Mouse (Mus musculus): Measurements from ENCODE around the gene Gins1. TPM values are rescaled to one million over a fixed set of nuclear protein-coding genes. Genes with fewer than 3 reads are reported as not detected.

Gene Gins1
- polyA plus RNA-seq, 1 experiment = 1.9 TPM

- no peaks in the 10 kb centered on the region for H3K36me3 ChIP-seq (ENCODE audit: control insufficient read depth, insufficient read depth, low read length)
- DNase-seq (ENCODE audit: low read depth in 1 of 2, low spot score in 2 of 2) = peak; percentile 88 to 93
- peak overlapping the region; percentile 97 for H3K4me3 ChIP-seq (ENCODE audit: extremely low read depth, insufficient read depth, insufficient read length)
- WGBS = under 1% methylated on average over 35 of the region's 35 CpGs
- no peak for TF ChIP-seq CTCF (IDR thresholded peaks at IDR 0.05; ENCODE audit: extremely low read depth, insufficient read depth, insufficient read length, insufficient replicate concordance)
- TF ChIP-seq POLR2A (IDR thresholded peaks at IDR 0.05; ENCODE audit: low read depth, low read length) = no peak
- H3K4me1 ChIP-seq (ENCODE audit: control insufficient read depth, insufficient read depth, insufficient read length) = peaks cover 2% of the 10 kb centered on the region
- H3K27ac ChIP-seq (ENCODE audit: insufficient read depth, low read length) = peak overlapping the region; percentile 83
- no peaks in the 10 kb centered on the region for H3K27me3 ChIP-seq (ENCODE audit: control insufficient read depth, insufficient read depth, low read length)
These were observed 4.3 kb downstream of the Gins1 start for GRCm38 (mm10) chr2:150909429-150910039.

GRCm38 (mm10) chr2:150910295-150910881, 5.2 kb downstream of the Gins1 start:
- no peak overlapping the region for H3K4me3 ChIP-seq (ENCODE audit: extremely low read depth, insufficient read depth, insufficient read length)
- no peak for DNase-seq (ENCODE audit: low read depth in 1 of 2, low spot score in 2 of 2)

GRCm38 (mm10) chr2:150914781-150915515, 9.7 kb downstream of the Gins1 start:
- 47% methylated on average over 4 of the region's 4 CpGs for WGBS
- Histone ChIP-seq H3K36me3 (ENCODE audit: control insufficient read depth, insufficient read depth, low read length) (no peaks in the 10 kb centered on the region), H3K4me3 (ENCODE audit: extremely low read depth, insufficient read depth, insufficient read length) (no peak overlapping the region; the same call in 1 of the 2 replicates)

More at GRCm38 (mm10) chr2:150910295-150910881, 5.2 kb downstream of the Gins1 start:
- WGBS = 32% methylated on average over 10 of the region's 10 CpGs
- peaks cover 2% of the 10 kb centered on the region for H3K4me1 ChIP-seq (ENCODE audit: control insufficient read depth, insufficient read depth, insufficient read length)
- H3K27me3 ChIP-seq (ENCODE audit: control insufficient read depth, insufficient read depth, low read length) = no peaks in the 10 kb centered on the region
- no peak for TF ChIP-seq POLR2A (IDR thresholded peaks at IDR 0.05; ENCODE audit: low read depth, low read length)
- no peak for TF ChIP-seq CTCF (IDR thresholded peaks at IDR 0.05; ENCODE audit: extremely low read depth, insufficient read depth, insufficient read length, insufficient replicate concordance)
- no peaks in the 10 kb centered on the region for H3K36me3 ChIP-seq (ENCODE audit: control insufficient read depth, insufficient read depth, low read length)
- H3K27ac ChIP-seq (ENCODE audit: insufficient read depth, low read length) = peak overlapping the region; percentile 53; the same call in 1 of the 2 replicates

GRCm38 (mm10) chr2:150915786-150916185, 10.6 kb downstream of the Gins1 start:
- H3K4me3 ChIP-seq (ENCODE audit: extremely low read depth, insufficient read depth, insufficient read length) = no peak overlapping the region
- no peak for DNase-seq (ENCODE audit: low read depth in 1 of 2, low spot score in 2 of 2)

More at GRCm38 (mm10) chr2:150914781-150915515, 9.7 kb downstream of the Gins1 start:
- no peak overlapping the region for H3K27ac ChIP-seq (ENCODE audit: insufficient read depth, low read length)
- no peak for DNase-seq (ENCODE audit: low read depth in 1 of 2, low spot score in 2 of 2)
- peaks cover 1% of the 10 kb centered on the region for H3K4me1 ChIP-seq (ENCODE audit: control insufficient read depth, insufficient read depth, insufficient read length)
- H3K27me3 ChIP-seq (ENCODE audit: control insufficient read depth, insufficient read depth, low read length) = no peaks in the 10 kb centered on the region
- TF ChIP-seq POLR2A (IDR thresholded peaks at IDR 0.05; ENCODE audit: low read depth, low read length) = no peak
- TF ChIP-seq CTCF (IDR thresholded peaks at IDR 0.05; ENCODE audit: extremely low read depth, insufficient read depth, insufficient read length, insufficient replicate concordance) = no peak

GRCm38 (mm10) chr2:150918720-150919119, 13.5 kb downstream of the Gins1 start:
- Histone ChIP-seq H3K4me1 (ENCODE audit: control insufficient read depth, insufficient read depth, insufficient read length) (peaks cover 2% of the 10 kb centered on the region; the same call in 1 of the 2 replicates), H3K4me3 (ENCODE audit: extremely low read depth, insufficient read depth, insufficient read length) (no peak overlapping the region), H3K27ac (ENCODE audit: insufficient read depth, low read length) (no peak overlapping the region), H3K36me3 (ENCODE audit: control insufficient read depth, insufficient read depth, low read length) (no peaks in the 10 kb centered on the region), H3K27me3 (ENCODE audit: control insufficient read depth, insufficient read depth, low read length) (no peaks in the 10 kb centered on the region)
- no peak for TF ChIP-seq CTCF (IDR thresholded peaks at IDR 0.05; ENCODE audit: extremely low read depth, insufficient read depth, insufficient read length, insufficient replicate concordance)
- TF ChIP-seq POLR2A (IDR thresholded peaks at IDR 0.05; ENCODE audit: low read depth, low read length) = no peak
- 83% methylated on average over 3 of the region's 3 CpGs for WGBS
- no peak for DNase-seq (ENCODE audit: low read depth in 1 of 2, low spot score in 2 of 2)

More at GRCm38 (mm10) chr2:150915786-150916185, 10.6 kb downstream of the Gins1 start:
- Histone ChIP-seq H3K36me3 (ENCODE audit: control insufficient read depth, insufficient read depth, low read length) (no peaks in the 10 kb centered on the region), H3K27ac (ENCODE audit: insufficient read depth, low read length) (no peak overlapping the region), H3K4me1 (ENCODE audit: control insufficient read depth, insufficient read depth, insufficient read length) (no peaks in the 10 kb centered on the region), H3K27me3 (ENCODE audit: control insufficient read depth, insufficient read depth, low read length) (no peaks in the 10 kb centered on the region)
- WGBS = 86% methylated on average over 5 of the region's 5 CpGs
- TF ChIP-seq CTCF (IDR thresholded peaks at IDR 0.05; ENCODE audit: extremely low read depth, insufficient read depth, insufficient read length, insufficient replicate concordance) (no peak), POLR2A (IDR thresholded peaks at IDR 0.05; ENCODE audit: low read depth, low read length) (no peak)

- no peak overlapping the region for H3K27ac ChIP-seq (ENCODE audit: insufficient read depth, low read length)
- H3K36me3 ChIP-seq (ENCODE audit: control insufficient read depth, insufficient read depth, low read length) = no peaks in the 10 kb centered on the region
- WGBS = 90% methylated on average over 3 of the region's 3 CpGs
- H3K4me1 ChIP-seq (ENCODE audit: control insufficient read depth, insufficient read depth, insufficient read length) = peaks cover 2% of the 10 kb centered on the region; the same call in 1 of the 2 replicates
- H3K27me3 ChIP-seq (ENCODE audit: control insufficient read depth, insufficient read depth, low read length) = no peaks in the 10 kb centered on the region
- TF ChIP-seq CTCF (IDR thresholded peaks at IDR 0.05; ENCODE audit: extremely low read depth, insufficient read depth, insufficient read length, insufficient replicate concordance) (no peak), POLR2A (IDR thresholded peaks at IDR 0.05; ENCODE audit: low read depth, low read length) (no peak)
- DNase-seq (ENCODE audit: low read depth in 1 of 2, low spot score in 2 of 2) = no peak
- no peak overlapping the region for H3K4me3 ChIP-seq (ENCODE audit: extremely low read depth, insufficient read depth, insufficient read length)
These were observed 15.3 kb downstream of the Gins1 start for GRCm38 (mm10) chr2:150920543-150920942.

Measured in spleen, adult 2 months (tissue).